In genomic region chr11:117018410-117018809, GRCm38 (mm10) we compare ENCODE assay signal across 8 mouse cellular contexts.
DNase-seq lines count a peak whose midpoint lies in the region; ATAC-seq lines count a peak whose summit lies in the region.

No protein-coding gene starts in this region.

- H3K4me3 ChIP-seq in embryonic facial prominence, embryonic 11.5 days (ENCODE audit: low read depth, low read length) = no peak overlapping the region
- no peak overlapping the region for H3K4me3 ChIP-seq in limb, embryonic 15.5 days
- no peak overlapping the region for H3K4me3 ChIP-seq in stomach, embryonic 15.5 days (replicated peaks)

- H3K9me3 ChIP-seq in embryonic facial prominence, embryonic 11.5 days (replicated peaks; ENCODE audit: control insufficient read depth, low read length) = peaks cover 1% of the 10 kb centered on the region
- no peaks in the 10 kb centered on the region for H3K9me3 ChIP-seq in limb, embryonic 15.5 days
- no peaks in the 10 kb centered on the region; the same call in 1 of the 2 replicates for H3K9me3 ChIP-seq in stomach, embryonic 15.5 days

- no peaks in the 10 kb centered on the region for H3K36me3 ChIP-seq in embryonic facial prominence, embryonic 11.5 days (replicated peaks; ENCODE audit: control insufficient read depth, insufficient read depth, low read depth, low read length)
- no peaks in the 10 kb centered on the region for H3K36me3 ChIP-seq in limb, embryonic 15.5 days
- H3K36me3 ChIP-seq in stomach, embryonic 15.5 days = no peaks in the 10 kb centered on the region

- DNase-seq in 3134 (ENCODE audit: extremely low read depth, insufficient read length, low spot score) = peak; percentile 36
- peak; percentile 86 for DNase-seq in adrenal gland, postnatal 14 days
- peak; percentile 91 for DNase-seq in embryonic facial prominence, embryonic 11.5 days (ENCODE audit: low spot score)
- peak; percentile 33 for DNase-seq in heart, adult 8-10 months (ENCODE audit: low spot score)
- peak; percentile 66 for DNase-seq in kidney, adult 9 months
- peak; percentile 18 to 34 for DNase-seq in monocyte, adult 2 months (ENCODE audit: low read depth in 1 of 2, low spot score in 2 of 2)

- H3K27me3 ChIP-seq in embryonic facial prominence, embryonic 11.5 days (ENCODE audit: control insufficient read depth, insufficient read depth, low read length) = no peaks in the 10 kb centered on the region
- 0 out of 2 replicates have a peak, but pooled peaks cover 2% of the 10 kb centered on the region for H3K27me3 ChIP-seq in limb, embryonic 15.5 days
- no peaks in the 10 kb centered on the region for H3K27me3 ChIP-seq in stomach, embryonic 15.5 days (replicated peaks)

- ATAC-seq in embryonic facial prominence, embryonic 11.5 days (replicated peaks; ENCODE audit: insufficient number of reproducible peaks, low FRiP score, low TSS enrichment, low read depth) = peak; percentile 61; the same call in 1 of the 2 replicates
- peak; percentile 66; the same call in 1 of the 2 replicates for ATAC-seq in limb, embryonic 15.5 days (ENCODE audit: insufficient number of reproducible peaks, low FRiP score, low TSS enrichment, low read depth)
- peak; percentile 50 for ATAC-seq in stomach, embryonic 15.5 days (ENCODE audit: insufficient read depth, low FRiP score, low read depth)

- peak overlapping the region; percentile 27; the same call in 1 of the 2 replicates for H3K9ac ChIP-seq in embryonic facial prominence, embryonic 11.5 days (replicated peaks; ENCODE audit: low read length)
- no peak overlapping the region for H3K9ac ChIP-seq in limb, embryonic 15.5 days
- no peak overlapping the region for H3K9ac ChIP-seq in stomach, embryonic 15.5 days

- 5% methylated on average over 8 of the region's 8 CpGs for WGBS in embryonic facial prominence, embryonic 11.5 days
- 3% methylated on average over 8 of the region's 8 CpGs for WGBS in limb, embryonic 15.5 days
- WGBS in stomach, embryonic 15.5 days = 7% methylated on average over 8 of the region's 8 CpGs

- H3K4me2 ChIP-seq in embryonic facial prominence, embryonic 11.5 days (ENCODE audit: low read depth, low read length) = peak overlapping the region; percentile 1; the same call in 1 of the 2 replicates
- peak overlapping the region; percentile 19; the same call in 1 of the 2 replicates for H3K4me2 ChIP-seq in limb, embryonic 15.5 days
- peak overlapping the region; percentile 32; the same call in 1 of the 2 replicates for H3K4me2 ChIP-seq in stomach, embryonic 15.5 days

- no peaks in the 10 kb centered on the region for H3K4me1 ChIP-seq in embryonic facial prominence, embryonic 11.5 days (ENCODE audit: control insufficient read depth, insufficient read depth, low read length)
- peaks cover 15% of the 10 kb centered on the region for H3K4me1 ChIP-seq in limb, embryonic 15.5 days
- H3K4me1 ChIP-seq in stomach, embryonic 15.5 days = 0 out of 2 replicates have a peak, but pooled peaks cover 9% of the 10 kb centered on the region

- H3K27ac ChIP-seq in embryonic facial prominence, embryonic 11.5 days (replicated peaks; ENCODE audit: low read depth, low read length) = no peak overlapping the region
- H3K27ac ChIP-seq in limb, embryonic 15.5 days = no peak overlapping the region
- no peak overlapping the region for H3K27ac ChIP-seq in stomach, embryonic 15.5 days

Comparison
In these comparisons a context has a peak if more than half of its experiments do, and no peak if none do; other contexts are left out.
1. DNase-seq: peak in every context shown above with its lines; median percentile 91 in embryonic facial prominence, embryonic 11.5 days; 86 in adrenal gland, postnatal 14 days; 66 in kidney, adult 9 months; 36 in 3134; 33 in heart, adult 8-10 months; 26 in monocyte, adult 2 months.